Mouse (Mus musculus): ENCODE measurements around the gene Fundc2. TPM values are rescaled to one million over a fixed set of nuclear protein-coding genes. Genes with fewer than 3 reads are reported as not detected.
A peak's percentile ranks its signal among the peaks of the same experiment; 100 is the strongest.

Fundc2 gene
- total and polyA plus RNA-seq, 2 experiments from 2014 or later, result 46.3 to 97.5 TPM

DNA sequence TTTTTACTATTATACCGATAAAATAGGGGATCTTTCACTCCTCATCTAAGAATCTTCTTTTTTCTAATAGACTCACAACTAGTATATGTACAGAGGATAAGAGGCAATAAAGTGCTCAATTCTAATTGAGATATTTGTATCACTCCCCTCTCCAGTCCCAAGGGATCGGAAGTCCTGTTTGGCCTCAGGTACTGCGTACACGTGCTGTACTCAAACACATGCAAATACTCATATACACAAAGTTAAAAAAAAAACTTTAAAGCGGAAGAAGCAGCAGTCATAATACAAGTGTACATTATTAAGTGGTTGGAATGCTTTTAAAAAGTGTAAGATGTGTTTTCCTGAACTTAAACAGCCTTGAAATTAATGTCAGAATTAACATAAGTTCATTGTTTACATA is 500 bp upstream of the Fundc2 start:
- 72% methylated on average over 5 of the region's 5 CpGs for WGBS
- TF ChIP-seq EP300 (IDR thresholded peaks at IDR 0.05; ENCODE audit: low read depth), result no peak
- no peak for TF ChIP-seq CTCF (IDR thresholded peaks at IDR 0.05; ENCODE audit: low read depth)

DNA sequence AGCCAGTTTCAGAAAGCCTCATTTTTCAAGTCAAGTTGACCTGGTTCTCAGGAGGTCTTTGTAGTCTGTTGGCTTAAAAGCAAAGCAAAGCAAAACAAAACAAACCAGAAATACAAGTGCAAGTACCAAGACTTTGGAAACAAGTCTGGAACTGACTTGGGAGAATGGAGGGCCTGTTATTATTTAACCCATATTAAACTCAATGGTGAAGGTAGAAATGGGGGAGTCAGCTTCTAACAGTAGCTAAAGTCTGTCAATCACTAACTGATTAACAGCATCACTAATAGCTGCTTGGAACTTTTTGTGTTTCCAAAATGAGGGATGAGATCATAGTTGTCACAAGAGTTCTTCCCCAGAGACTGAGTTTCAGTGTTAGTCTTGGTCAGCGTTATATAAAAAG is 17.3 kb downstream of the Fundc2 start:
- ATAC-seq (ENCODE audit: insufficient read depth, low read depth) (no peak), DNase-seq (ENCODE audit: low spot score) (no peak)
- H3K27ac ChIP-seq (ENCODE audit: low read depth), result no peak overlapping the region
- no peak for TF ChIP-seq EP300 (IDR thresholded peaks at IDR 0.05; ENCODE audit: low read depth)
- no peak for TF ChIP-seq CTCF (IDR thresholded peaks at IDR 0.05; ENCODE audit: low read depth)
- peaks cover 12% of the 10 kb centered on the region; the same call in 1 of the 2 replicates for H3K36me3 ChIP-seq (replicated peaks; ENCODE audit: control insufficient read depth, insufficient read depth, low read length)
- H3K4me1 ChIP-seq (ENCODE audit: control insufficient read depth, insufficient read depth), result no peaks in the 10 kb centered on the region
- no peaks in the 10 kb centered on the region for H3K27me3 ChIP-seq (ENCODE audit: control insufficient read depth, insufficient read depth, low read length)
- WGBS, result 77% methylated on average over 1 of the region's 1 CpGs
- no peaks in the 10 kb centered on the region for H3K9me3 ChIP-seq (replicated peaks; ENCODE audit: control insufficient read depth, low read length)
- no peak overlapping the region for H3K9ac ChIP-seq (replicated peaks; ENCODE audit: low read depth, low read length)
- no peak overlapping the region for H3K4me2 ChIP-seq (ENCODE audit: low read depth, low read length)
- H3K4me3 ChIP-seq (ENCODE audit: low read depth, low read length), result no peak overlapping the region

More for the DNA sequence above, 500 bp upstream of the Fundc2 start:
- ATAC-seq (ENCODE audit: insufficient read depth, low read depth) (no peak), DNase-seq (ENCODE audit: low spot score) (no peak)
- H3K36me3 ChIP-seq (replicated peaks; ENCODE audit: control insufficient read depth, insufficient read depth, low read length), result no peaks in the 10 kb centered on the region
- H3K27ac ChIP-seq (ENCODE audit: low read depth), result peak overlapping the region; percentile 97
- peak overlapping the region; percentile 58; the same call in 1 of the 2 replicates for H3K4me2 ChIP-seq (ENCODE audit: low read depth, low read length)
- H3K9me3 ChIP-seq (replicated peaks; ENCODE audit: control insufficient read depth, low read length), result no peaks in the 10 kb centered on the region
- no peaks in the 10 kb centered on the region for H3K27me3 ChIP-seq (ENCODE audit: control insufficient read depth, insufficient read depth, low read length)
- H3K9ac ChIP-seq (replicated peaks; ENCODE audit: low read depth, low read length), result no peak overlapping the region
- no peaks in the 10 kb centered on the region for H3K4me1 ChIP-seq (ENCODE audit: control insufficient read depth, insufficient read depth)
- H3K4me3 ChIP-seq (ENCODE audit: low read depth, low read length), result peak overlapping the region; percentile 64

DNA sequence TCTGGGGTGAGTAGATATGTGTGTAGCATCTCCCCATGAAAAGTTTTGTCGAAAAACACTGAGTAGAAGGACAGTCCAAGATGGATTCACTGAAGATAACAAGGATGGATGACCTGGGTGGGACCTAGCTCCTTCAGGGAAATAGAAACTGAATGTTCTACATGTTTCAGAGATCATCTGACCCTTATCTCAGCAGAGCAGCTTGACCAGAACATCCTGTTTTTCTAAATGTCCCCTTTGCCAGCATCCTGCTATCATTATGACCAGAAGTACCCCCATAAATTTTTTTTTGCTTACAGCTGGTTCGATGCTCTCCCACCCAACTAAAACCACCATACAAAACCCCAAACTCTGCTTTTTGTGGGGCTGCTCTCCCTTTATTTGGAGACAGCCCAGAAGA is 20.5 kb downstream of the Fundc2 start:
- TF ChIP-seq EP300 (IDR thresholded peaks at IDR 0.05; ENCODE audit: low read depth) (no peak), CTCF (IDR thresholded peaks at IDR 0.05; ENCODE audit: low read depth) (no peak)
- Histone ChIP-seq H3K4me1 (ENCODE audit: control insufficient read depth, insufficient read depth) (no peaks in the 10 kb centered on the region), H3K4me2 (ENCODE audit: low read depth, low read length) (no peak overlapping the region), H3K36me3 (replicated peaks; ENCODE audit: control insufficient read depth, insufficient read depth, low read length) (peaks cover 5% of the 10 kb centered on the region; the same call in 1 of the 2 replicates), H3K27me3 (ENCODE audit: control insufficient read depth, insufficient read depth, low read length) (no peaks in the 10 kb centered on the region), H3K27ac (ENCODE audit: low read depth) (no peak overlapping the region), H3K9me3 (replicated peaks; ENCODE audit: control insufficient read depth, low read length) (no peaks in the 10 kb centered on the region; the same call in 1 of the 2 replicates), H3K4me3 (ENCODE audit: low read depth, low read length) (no peak overlapping the region), H3K9ac (replicated peaks; ENCODE audit: low read depth, low read length) (no peak overlapping the region)
- WGBS, result 50% methylated on average over 2 of the region's 2 CpGs
- DNase-seq (ENCODE audit: low spot score) (no peak), ATAC-seq (ENCODE audit: insufficient read depth, low read depth) (no peak)

DNA sequence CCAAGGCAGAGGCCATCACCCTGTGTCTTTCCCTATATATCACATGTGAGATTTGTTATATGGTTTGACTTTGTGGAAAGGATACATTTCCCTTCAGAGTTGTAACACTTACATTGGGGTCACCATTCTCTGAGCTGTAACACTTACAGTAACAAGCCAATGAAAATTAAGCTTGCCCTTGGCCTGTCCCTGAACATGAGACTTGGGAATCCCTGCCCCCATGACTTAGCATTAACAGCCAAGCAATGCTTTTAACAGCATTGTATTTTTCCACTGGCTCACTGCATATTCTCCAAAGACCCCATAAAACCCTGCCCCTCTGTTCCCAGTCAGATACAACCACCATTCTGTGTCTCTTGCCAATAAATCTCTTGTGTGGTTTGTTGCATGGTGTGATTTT is 21.2 kb downstream of the Fundc2 start:
- TF ChIP-seq EP300 (IDR thresholded peaks at IDR 0.05; ENCODE audit: low read depth) (no peak), CTCF (IDR thresholded peaks at IDR 0.05; ENCODE audit: low read depth) (no peak)

DNA sequence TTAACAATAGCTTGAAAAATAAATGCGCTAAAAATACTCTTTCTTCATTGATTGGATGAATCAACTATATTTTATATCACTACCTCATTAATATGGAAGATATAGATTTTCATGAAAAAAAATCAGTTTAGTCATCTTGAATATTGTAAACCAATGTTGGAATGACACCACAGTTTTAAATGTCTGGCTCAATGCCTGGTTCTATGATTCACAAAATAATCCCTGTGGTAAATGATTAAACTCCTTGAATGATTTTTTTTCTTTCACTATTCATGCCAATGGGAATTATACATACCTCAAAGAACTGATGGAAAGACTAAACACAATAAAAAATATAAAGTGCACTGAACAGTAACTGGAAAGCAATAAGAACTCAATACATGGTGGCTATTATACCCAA is 27.5 kb downstream of the Fundc2 start:
- TF ChIP-seq EP300 (IDR thresholded peaks at IDR 0.05; ENCODE audit: low read depth), result no peak
- no peak for TF ChIP-seq CTCF (IDR thresholded peaks at IDR 0.05; ENCODE audit: low read depth)
- Histone ChIP-seq H3K36me3 (replicated peaks; ENCODE audit: control insufficient read depth, insufficient read depth, low read length) (no peaks in the 10 kb centered on the region), H3K9ac (replicated peaks; ENCODE audit: low read depth, low read length) (no peak overlapping the region), H3K4me3 (ENCODE audit: low read depth, low read length) (no peak overlapping the region), H3K9me3 (replicated peaks; ENCODE audit: control insufficient read depth, low read length) (no peaks in the 10 kb centered on the region; the same call in 1 of the 2 replicates), H3K27ac (ENCODE audit: low read depth) (no peak overlapping the region), H3K4me2 (ENCODE audit: low read depth, low read length) (no peak overlapping the region), H3K27me3 (ENCODE audit: control insufficient read depth, insufficient read depth, low read length) (no peaks in the 10 kb centered on the region), H3K4me1 (ENCODE audit: control insufficient read depth, insufficient read depth) (no peaks in the 10 kb centered on the region)
- 88% methylated on average over 1 of the region's 1 CpGs for WGBS
- ATAC-seq (ENCODE audit: insufficient read depth, low read depth), result no peak
- no peak for DNase-seq (ENCODE audit: low spot score)

More for the DNA sequence above, 21.2 kb downstream of the Fundc2 start:
- H3K4me3 ChIP-seq (ENCODE audit: low read depth, low read length), result no peak overlapping the region
- DNase-seq (ENCODE audit: low spot score) (no peak), ATAC-seq (ENCODE audit: insufficient read depth, low read depth) (no peak)
- no peak overlapping the region for H3K4me2 ChIP-seq (ENCODE audit: low read depth, low read length)
- no peaks in the 10 kb centered on the region; the same call in 1 of the 2 replicates for H3K9me3 ChIP-seq (replicated peaks; ENCODE audit: control insufficient read depth, low read length)
- H3K36me3 ChIP-seq (replicated peaks; ENCODE audit: control insufficient read depth, insufficient read depth, low read length), result peaks cover 5% of the 10 kb centered on the region; the same call in 1 of the 2 replicates
- no peak overlapping the region for H3K27ac ChIP-seq (ENCODE audit: low read depth)
- no peaks in the 10 kb centered on the region for H3K27me3 ChIP-seq (ENCODE audit: control insufficient read depth, insufficient read depth, low read length)
- no peak overlapping the region for H3K9ac ChIP-seq (replicated peaks; ENCODE audit: low read depth, low read length)
- no peaks in the 10 kb centered on the region for H3K4me1 ChIP-seq (ENCODE audit: control insufficient read depth, insufficient read depth)
